Mouse (Mus musculus) midbrain, embryonic 10.5 days (tissue): Measurements from ENCODE around the gene Rbm45. TPM values are rescaled to one million over a fixed set of nuclear protein-coding genes. Genes with fewer than 3 reads are reported as not detected.

ENCODE experiments used
- DNase-seq: peaks from one replicate; pipeline ENCODE4 v3.0.0-alpha.2; 2017; ENCODE audit warnings: low spot score
- H3K27ac ChIP-seq: fragments of 300-500 bp; sonication (generic); replicated peaks from 2 replicates; pipeline ENCODE4 v1.5.1; 2016; ENCODE audit warnings: mild to moderate bottlenecking
- H3K27me3 ChIP-seq: fragments of 300-500 bp; sonication (generic); 2 replicates; pipeline ENCODE4 v1.6.1; 2016; ENCODE audit warnings: low read depth, mild to moderate bottlenecking; ENCODE audit not compliant: poor library complexity, severe bottlenecking
- H3K36me3 ChIP-seq: fragments of 300-500 bp; sonication (generic); 2 replicates; pipeline ENCODE4 v1.6.1; 2016; ENCODE audit warnings: mild to moderate bottlenecking, moderate library complexity
- H3K4me1 ChIP-seq: fragments of 300-500 bp; sonication (generic); 2 replicates; pipeline ENCODE4 v1.6.1; 2016
- H3K4me3 ChIP-seq: fragments of 300-500 bp; sonication (generic); 2 replicates; pipeline ENCODE4 v1.5.1; 2016; ENCODE audit warnings: mild to moderate bottlenecking, moderate library complexity
- H3K9me3 ChIP-seq: fragments of 300-500 bp; sonication (generic); replicated peaks from 2 replicates; pipeline ENCODE4 v1.6.1; 2016; ENCODE audit warnings: mild to moderate bottlenecking
- WGBS: fragments of 180-500 bp; shearing (Covaris S2); methylation state at CpG from one replicate; pipeline ENCODE4 v1.1.7; 2016; 5-methylcytosine and 5-hydroxymethylcytosine counted together
- polyA plus RNA-seq: library from polyadenylated mRNA; unstranded; fragments of >200 nt; fragmentation: Nextera tagmentation; extraction: Ambion mirVana; gene quantifications from 2 replicates; pipeline ENCODE4 v1.2.1, GENCODE M21; 2016

Rbm45 gene
- polyA plus RNA-seq, 1 experiment from 2014 or later: 19.7 TPM

DNA sequence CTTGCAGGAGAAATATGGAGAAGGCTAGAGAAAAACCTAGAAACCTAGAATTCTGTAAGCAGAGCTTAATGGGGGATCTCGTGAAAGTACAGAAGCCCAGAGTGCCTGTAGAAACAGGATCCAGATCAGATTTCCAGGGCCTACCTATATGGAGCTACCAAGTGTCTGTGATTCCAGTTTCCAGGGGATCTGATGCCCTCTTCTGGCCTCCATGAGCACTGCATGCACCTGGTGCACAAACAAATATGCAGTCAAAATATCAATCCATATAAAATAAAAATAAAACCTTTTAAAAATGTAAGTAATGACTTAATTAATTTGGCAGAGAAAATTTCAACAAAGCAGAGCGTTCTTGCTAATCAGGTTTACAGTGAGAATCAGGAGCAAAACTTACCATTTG is 7.7 kb upstream of the Rbm45 start:
- Histone ChIP-seq H3K9me3 (no peaks in the 10 kb centered on the region), H3K4me1 (no peaks in the 10 kb centered on the region), H3K36me3 (no peaks in the 10 kb centered on the region), H3K27ac (no peak overlapping the region), H3K27me3 (no peaks in the 10 kb centered on the region), H3K4me3 (no peak overlapping the region)
- WGBS: 51% methylated on average over 2 of the region's 2 CpGs
- no peak for DNase-seq

- no peaks in the 10 kb centered on the region for H3K36me3 ChIP-seq
- WGBS: 78% methylated on average over 4 of the region's 4 CpGs
- H3K27me3 ChIP-seq: no peaks in the 10 kb centered on the region
- DNase-seq: no peak
- no peaks in the 10 kb centered on the region for H3K9me3 ChIP-seq
- H3K4me1 ChIP-seq: peaks cover 6% of the 10 kb centered on the region
- H3K27ac ChIP-seq: no peak overlapping the region
- H3K4me3 ChIP-seq: no peak overlapping the region
These were observed 4.0 kb upstream of the Rbm45 start for GRCm38 (mm10) chr2:76365811-76366210.

DNA sequence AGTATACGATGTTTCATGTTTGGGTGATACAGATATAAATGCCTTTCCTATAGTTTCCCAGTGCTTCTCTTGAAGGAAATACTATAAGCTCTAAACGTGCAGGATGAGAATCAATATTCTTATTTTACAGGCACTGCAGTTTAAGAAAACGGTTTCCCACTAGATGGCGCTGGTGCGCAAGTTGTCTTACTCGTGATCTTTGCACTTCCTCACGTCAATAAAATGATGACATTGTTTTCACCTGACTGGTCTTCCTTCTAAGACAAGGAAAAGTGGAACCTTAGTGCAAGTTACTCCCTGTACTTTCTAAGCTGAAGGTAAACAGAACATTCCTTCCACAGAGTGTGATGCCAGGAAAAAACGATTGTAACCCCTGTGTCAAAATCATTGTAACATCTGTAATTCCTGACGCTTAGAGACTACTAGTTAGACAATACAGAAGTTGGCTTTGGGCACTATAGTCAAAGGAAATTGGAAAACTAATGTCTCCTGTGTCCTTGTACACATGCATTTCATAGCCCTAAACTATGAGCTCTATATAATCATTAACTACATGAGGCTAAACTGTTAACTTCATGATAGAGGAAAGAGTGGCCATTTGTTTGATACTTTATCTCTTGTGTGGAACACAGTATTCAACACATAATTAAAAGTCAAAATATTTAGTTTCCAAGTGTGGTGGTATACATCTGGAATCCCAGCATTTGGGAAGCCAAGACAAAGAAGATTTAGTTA is 2.4 kb upstream of the Rbm45 start:
- 20% methylated on average over 9 of the region's 9 CpGs for WGBS
- DNase-seq: peak; percentile 68
- H3K27ac ChIP-seq: no peak overlapping the region
- H3K27me3 ChIP-seq: no peaks in the 10 kb centered on the region
- no peaks in the 10 kb centered on the region for H3K9me3 ChIP-seq
- no peak overlapping the region for H3K4me3 ChIP-seq
- H3K4me1 ChIP-seq: peaks cover 13% of the 10 kb centered on the region
- peaks cover 9% of the 10 kb centered on the region for H3K36me3 ChIP-seq

DNA sequence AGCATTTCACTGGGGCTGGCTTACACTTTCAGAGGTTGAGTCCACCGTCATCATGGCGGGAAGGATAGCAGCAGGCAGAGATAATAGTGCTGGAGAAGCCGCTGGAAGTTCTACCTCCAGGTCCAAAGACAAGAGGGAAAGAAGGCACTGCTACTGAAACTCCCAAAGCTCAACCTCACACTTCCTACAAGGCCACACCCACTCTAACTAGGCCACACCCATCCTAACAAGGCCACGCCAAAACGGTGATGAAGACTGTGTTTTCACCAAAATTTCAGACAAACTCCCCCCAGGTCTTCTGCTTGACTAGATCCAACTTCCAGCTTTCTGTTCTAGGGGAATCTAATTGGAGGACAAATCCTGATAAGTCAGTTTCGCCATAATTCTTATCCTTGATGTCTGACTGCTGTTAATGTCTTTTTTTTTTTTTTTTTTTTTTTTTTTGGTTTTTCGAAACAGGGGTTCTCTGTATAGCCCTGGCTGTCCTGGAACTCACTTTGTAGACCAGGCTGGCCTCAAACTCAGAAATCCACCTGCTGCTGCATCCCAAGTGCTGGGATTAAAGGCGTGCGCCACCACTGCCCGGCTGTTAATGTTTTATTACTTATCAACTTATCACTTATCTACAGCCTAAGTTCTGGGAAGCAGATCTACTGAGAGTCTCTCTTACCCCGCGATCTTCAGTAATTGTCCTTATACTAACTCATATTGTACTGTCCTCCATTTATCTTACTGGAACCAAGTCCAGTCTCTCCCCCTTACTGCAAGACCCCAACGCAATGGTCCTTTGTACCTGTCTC is 723 bp upstream of the Rbm45 start:
- H3K9me3 ChIP-seq: no peaks in the 10 kb centered on the region
- H3K27ac ChIP-seq: no peak overlapping the region
- no peak for DNase-seq
- peaks cover 13% of the 10 kb centered on the region for H3K4me1 ChIP-seq
- peaks cover 26% of the 10 kb centered on the region for H3K36me3 ChIP-seq
- no peak overlapping the region for H3K4me3 ChIP-seq
- WGBS: 80% methylated on average over 13 of the region's 13 CpGs
- no peaks in the 10 kb centered on the region for H3K27me3 ChIP-seq

DNA sequence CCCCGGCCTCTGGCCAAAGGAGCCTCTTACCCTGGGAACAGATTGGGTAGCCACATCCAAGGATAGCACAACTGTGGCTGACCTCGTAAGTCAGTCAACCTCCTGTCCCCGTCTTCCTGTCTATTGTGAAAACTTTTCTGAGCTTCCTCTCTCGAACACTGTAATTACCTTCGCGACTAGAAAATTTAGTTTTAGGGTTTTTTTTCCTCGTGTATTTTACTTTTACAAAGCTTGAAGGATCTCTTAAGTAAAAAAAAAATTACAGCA is 805 bp downstream of the Rbm45 start:
- peak overlapping the region; percentile 94 for H3K27ac ChIP-seq

GRCm38 (mm10) chr2:76372244-76372643 is 2.5 kb downstream of the Rbm45 start:
- no peak for DNase-seq
- Histone ChIP-seq H3K27ac (no peak overlapping the region), H3K4me3 (no peak overlapping the region), H3K4me1 (peaks cover 13% of the 10 kb centered on the region), H3K27me3 (no peaks in the 10 kb centered on the region), H3K9me3 (no peaks in the 10 kb centered on the region), H3K36me3 (peaks cover 56% of the 10 kb centered on the region)
- 92% methylated on average over 4 of the region's 4 CpGs for WGBS

More for the DNA sequence above, 805 bp downstream of the Rbm45 start:
- WGBS: 3% methylated on average over 7 of the region's 7 CpGs
- DNase-seq: no peak
- no peaks in the 10 kb centered on the region for H3K9me3 ChIP-seq
- peaks cover 13% of the 10 kb centered on the region for H3K4me1 ChIP-seq
- H3K27me3 ChIP-seq: no peaks in the 10 kb centered on the region
- peaks cover 41% of the 10 kb centered on the region for H3K36me3 ChIP-seq
- peak overlapping the region; percentile 96 for H3K4me3 ChIP-seq

DNA sequence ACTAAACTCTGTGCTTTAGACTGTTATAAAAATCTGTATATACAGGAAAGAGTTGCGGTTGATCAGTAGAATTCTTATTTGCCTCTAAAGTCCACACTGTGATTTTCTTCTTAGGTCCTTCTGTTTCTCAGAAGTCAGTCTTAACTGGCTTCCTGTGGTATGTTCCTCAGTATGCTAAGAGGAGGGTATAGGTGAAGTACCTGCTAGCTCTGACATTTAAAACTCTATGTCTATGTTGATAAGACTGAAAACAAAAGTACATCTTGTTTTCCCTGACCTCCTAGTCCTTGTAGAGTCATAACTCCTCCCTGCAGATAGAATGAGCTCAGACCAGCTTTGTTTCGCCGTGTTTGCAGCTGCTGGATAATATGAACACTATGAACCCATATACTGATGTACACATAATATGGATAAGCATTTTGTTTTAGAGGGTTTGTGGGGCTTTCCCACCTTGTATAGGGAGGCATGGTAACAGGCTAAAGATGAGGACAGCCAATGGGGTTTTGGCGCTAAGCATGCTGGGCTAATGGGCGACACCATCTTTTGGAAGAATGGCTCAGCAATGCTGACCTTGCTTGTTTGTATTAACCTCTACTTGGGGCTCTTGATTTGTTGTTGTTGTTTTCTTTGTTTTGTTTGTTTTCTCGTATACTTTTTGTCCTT is 4.9 kb downstream of the Rbm45 start:
- Histone ChIP-seq H3K27me3 (no peaks in the 10 kb centered on the region), H3K36me3 (peaks cover 80% of the 10 kb centered on the region), H3K9me3 (no peaks in the 10 kb centered on the region), H3K4me1 (peaks cover 13% of the 10 kb centered on the region), H3K4me3 (no peak overlapping the region), H3K27ac (no peak overlapping the region)
- 91% methylated on average over 6 of the region's 6 CpGs for WGBS
- DNase-seq: no peak

DNA sequence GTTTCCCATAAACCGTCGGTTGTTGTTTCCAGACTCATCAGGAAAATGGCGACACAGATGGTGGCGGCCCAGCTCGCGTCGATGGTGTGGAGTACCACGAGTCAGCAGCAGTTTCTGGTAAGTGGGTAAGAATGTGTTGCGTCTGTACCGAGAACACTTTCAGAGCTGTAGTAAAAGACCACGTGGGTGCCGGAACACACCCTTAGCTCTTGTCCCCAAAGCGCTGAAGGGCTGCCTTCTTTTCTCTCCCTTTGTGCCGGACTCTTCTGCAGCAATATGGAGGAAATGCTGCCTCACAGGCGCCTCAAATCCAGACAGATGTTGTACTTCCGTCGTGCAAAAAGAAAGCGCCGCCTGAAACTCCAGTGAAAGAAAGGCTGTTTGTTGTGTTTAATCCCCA is 8.9 kb downstream of the Rbm45 start:
- 94% methylated on average over 19 of the region's 19 CpGs for WGBS
- no peak overlapping the region for H3K4me3 ChIP-seq
- H3K27ac ChIP-seq: no peak overlapping the region
- no peaks in the 10 kb centered on the region for H3K4me1 ChIP-seq
- H3K9me3 ChIP-seq: no peaks in the 10 kb centered on the region
- DNase-seq: no peak
- no peaks in the 10 kb centered on the region for H3K27me3 ChIP-seq
- H3K36me3 ChIP-seq: peaks cover 97% of the 10 kb centered on the region

DNA sequence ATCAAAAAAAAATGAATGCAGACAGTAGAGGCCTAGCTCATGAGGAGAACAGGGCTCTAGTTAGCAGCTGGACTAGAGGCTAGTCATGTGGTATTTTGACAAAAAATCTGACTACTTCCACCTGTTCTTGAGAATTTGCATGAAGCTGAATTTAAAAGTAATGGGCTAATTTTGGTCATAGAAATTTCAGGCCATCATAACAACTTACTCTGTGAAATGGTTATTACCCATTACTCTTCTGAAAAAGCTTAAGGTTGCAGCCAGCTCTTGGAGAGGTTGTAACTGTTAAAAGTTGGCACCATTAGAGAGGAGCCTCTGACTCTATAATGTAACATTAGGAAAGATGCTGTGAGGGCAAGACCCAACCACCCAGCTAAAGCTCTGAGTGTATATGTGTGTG is 16.7 kb downstream of the Rbm45 start:
- Histone ChIP-seq H3K4me3 (no peak overlapping the region), H3K36me3 (peaks cover 57% of the 10 kb centered on the region), H3K27ac (no peak overlapping the region), H3K27me3 (no peaks in the 10 kb centered on the region), H3K9me3 (no peaks in the 10 kb centered on the region), H3K4me1 (peaks cover 6% of the 10 kb centered on the region)
- DNase-seq: no peak

GRCm38 (mm10) chr2:76400178-76400577 is 30.4 kb downstream of the Rbm45 start:
- H3K36me3 ChIP-seq: no peaks in the 10 kb centered on the region
- H3K27ac ChIP-seq: no peak overlapping the region
- H3K27me3 ChIP-seq: peaks cover 31% of the 10 kb centered on the region
- H3K4me1 ChIP-seq: peaks cover under 1% of the 10 kb centered on the region; the same call in 1 of the 2 replicates
- no peak for DNase-seq
- H3K9me3 ChIP-seq: no peaks in the 10 kb centered on the region
- H3K4me3 ChIP-seq: no peak overlapping the region

- no peaks in the 10 kb centered on the region for H3K36me3 ChIP-seq
- H3K27me3 ChIP-seq: peaks cover 57% of the 10 kb centered on the region
- whole genome bisulfite sequencing: 3% methylated on average over 15 of the region's 15 CpGs
- H3K9me3 ChIP-seq: no peaks in the 10 kb centered on the region
- DNase-seq: no peak
- peak overlapping the region; percentile 85 for H3K4me3 ChIP-seq
- peak overlapping the region; percentile 88 for H3K27ac ChIP-seq
- H3K4me1 ChIP-seq: peaks cover 14% of the 10 kb centered on the region
These were observed 35.9 kb downstream of the Rbm45 start for GRCm38 (mm10) chr2:76405596-76406150.

- no peaks in the 10 kb centered on the region for H3K9me3 ChIP-seq
- peak within 1 kb of the TSS; percentile 88 for H3K27ac ChIP-seq
- H3K27me3 ChIP-seq: peaks cover 60% of the 10 kb centered on the region
- peaks cover 14% of the 10 kb centered on the region for H3K4me1 ChIP-seq
- peak within 1 kb of the TSS; percentile 85 for H3K4me3 ChIP-seq
- H3K36me3 ChIP-seq: no peaks in the 10 kb centered on the region
- DNase-seq: peak; percentile 76
- under 1% methylated on average over 86 of the region's 89 CpGs for WGBS
These were observed 36.6 kb downstream of the Rbm45 start, which contains the start of gene Osbpl6 for GRCm38 (mm10) chr2:76406151-76406936. Osbpl6 (plus strand) TSS chr2:76406508.
